Mouse (Mus musculus) B cell, adult 62 days (primary cell): Measurements from ENCODE around the gene Stk24. TPM values are rescaled to one million over a fixed set of nuclear protein-coding genes. Genes with fewer than 3 reads are reported as not detected.

Experiments used
- total RNA-seq: library from RNA; stranded (reverse); gene quantifications from 4 replicates; pipeline ENCODE4 v1.2.4, GENCODE M21; 2023

The Stk24 gene
- total RNA-seq = 240 to 247 TPM (median 244 TPM) in 4 replicates

DNA sequence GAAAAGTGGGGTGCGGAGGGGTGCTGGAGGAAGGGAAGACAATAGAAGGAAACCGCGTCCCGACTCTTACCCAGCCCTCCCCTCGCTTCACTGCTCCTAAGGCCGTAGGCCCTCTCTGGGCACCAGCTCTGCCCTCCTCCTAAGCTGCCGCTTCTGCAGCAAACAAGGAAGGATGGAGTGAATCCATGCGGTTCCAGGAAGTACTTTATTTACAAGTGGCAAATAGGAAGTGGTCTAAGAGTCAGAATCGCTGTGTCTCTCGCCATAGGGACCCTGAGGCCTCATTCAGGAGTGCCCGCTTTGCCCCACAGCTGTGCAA is at the start of gene Stk24:
Gene Stk24, minus strand, starts transcription at position 185 of the 319 bp plus-strand sequence.

Other genes starting within 250 kb of the Stk24 start
- gene Slc15a1, start 125.2 kb upstream of the Stk24 start, total RNA-seq = not detected in 4 replicates